ENCODE assay signal across 8 mouse cellular contexts in the genomic region with DNA sequence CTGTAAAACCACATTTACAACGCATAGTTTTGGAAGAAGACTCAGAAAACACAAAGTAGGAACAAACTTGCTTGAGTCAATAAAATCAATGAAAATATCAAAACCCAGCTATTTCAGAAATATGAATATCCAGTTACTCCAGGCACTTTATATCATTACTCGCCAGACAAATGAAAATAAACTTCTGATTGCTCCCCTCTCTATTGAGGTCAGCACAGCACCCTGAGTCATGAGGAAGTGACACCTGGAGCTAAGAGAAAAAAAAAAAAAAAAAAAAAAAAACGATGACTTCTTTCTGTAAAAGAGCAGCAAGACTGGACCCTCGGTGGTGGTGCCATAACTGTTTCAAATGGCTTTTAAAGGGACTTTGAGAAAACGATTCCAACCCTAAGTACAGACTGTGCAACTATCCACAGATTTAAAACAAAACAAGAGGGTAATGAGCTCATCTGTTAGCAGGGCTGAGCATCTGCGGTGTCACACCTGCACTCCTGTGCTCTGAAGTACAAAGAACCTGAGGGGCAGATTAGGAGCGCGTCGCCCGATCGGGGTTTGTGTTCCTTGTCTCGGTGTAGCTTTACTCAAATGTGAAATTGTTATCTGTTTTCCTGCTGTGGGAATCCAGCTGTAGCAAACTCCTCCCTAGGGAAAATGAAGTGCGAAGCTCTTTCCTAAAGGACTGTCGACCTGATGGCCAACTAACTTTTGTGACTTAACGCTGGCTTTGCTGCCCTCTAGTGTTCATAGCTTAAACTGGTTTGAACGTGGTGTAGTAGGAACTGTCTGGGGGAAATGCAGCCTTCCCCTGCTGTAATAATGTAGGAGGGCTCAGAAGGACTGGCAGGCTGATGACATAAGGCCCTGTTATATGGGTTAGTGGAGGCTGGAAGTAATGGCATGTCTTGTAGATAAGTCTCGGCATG.
DNase-seq lines count a peak whose midpoint lies in the region; ATAC-seq and TF ChIP-seq lines count a peak whose summit lies in the region.

No protein-coding gene starts in this region.

- no peak overlapping the region for H3K4me3 ChIP-seq in kidney, adult 2 months (ENCODE audit: insufficient read depth, low read depth, low read length)
- no peak overlapping the region for H3K4me3 ChIP-seq in limb, embryonic 11.5 days (ENCODE audit: low read depth, low read length)
- no peak overlapping the region for H3K4me3 ChIP-seq in midbrain, embryonic 13.5 days (replicated peaks)
- H3K4me3 ChIP-seq in stomach, embryonic 14.5 days (ENCODE audit: low read depth, low read length), result no peak overlapping the region

- ATAC-seq in granulocyte monocyte progenitor cell, adult 5-6 weeks (replicated peaks; ENCODE audit: poor library complexity, severe bottlenecking), result peak; percentile 88
- ATAC-seq in limb, embryonic 11.5 days (ENCODE audit: insufficient number of reproducible peaks, low FRiP score, low TSS enrichment, low read depth), result 0 out of 2 replicates have a peak, but pooled peaks have one; percentile 57
- peak; percentile 89 for ATAC-seq in midbrain, embryonic 13.5 days
- ATAC-seq in stomach, embryonic 14.5 days (ENCODE audit: insufficient number of reproducible peaks, insufficient read depth, low FRiP score, low read depth), result peak; percentile 49; the same call in 1 of the 2 replicates

- no peaks in the 10 kb centered on the region for H3K9me3 ChIP-seq in limb, embryonic 11.5 days (ENCODE audit: control insufficient read depth, low read length)
- H3K9me3 ChIP-seq in midbrain, embryonic 13.5 days, result no peaks in the 10 kb centered on the region
- no peaks in the 10 kb centered on the region for H3K9me3 ChIP-seq in stomach, embryonic 14.5 days (ENCODE audit: control insufficient read depth, low read depth, low read length)

- 25% methylated on average over 17 of the region's 17 CpGs for WGBS in kidney, adult 2 months
- WGBS in limb, embryonic 11.5 days, result 26% methylated on average over 17 of the region's 17 CpGs
- WGBS in midbrain, embryonic 13.5 days, result 28% methylated on average over 17 of the region's 17 CpGs
- 23% methylated on average over 17 of the region's 17 CpGs for WGBS in stomach, embryonic 14.5 days

- 0 out of 2 replicates have a peak overlapping the region, but pooled peaks have one; percentile 16 for H3K4me2 ChIP-seq in limb, embryonic 11.5 days (ENCODE audit: low read depth, severe bottlenecking)
- H3K4me2 ChIP-seq in midbrain, embryonic 13.5 days (replicated peaks), result peak overlapping the region; percentile 33
- peak overlapping the region; percentile 13; the same call in 1 of the 2 replicates for H3K4me2 ChIP-seq in stomach, embryonic 14.5 days (replicated peaks; ENCODE audit: low read depth, low read length)

- H3K4me1 ChIP-seq in kidney, adult 2 months (ENCODE audit: control insufficient read depth, insufficient read depth, low read length), result no peaks in the 10 kb centered on the region
- no peaks in the 10 kb centered on the region for H3K4me1 ChIP-seq in limb, embryonic 11.5 days (ENCODE audit: control insufficient read depth, insufficient read depth, low read length)
- H3K4me1 ChIP-seq in midbrain, embryonic 13.5 days (replicated peaks), result no peaks in the 10 kb centered on the region
- no peaks in the 10 kb centered on the region for H3K4me1 ChIP-seq in stomach, embryonic 14.5 days (ENCODE audit: control insufficient read depth, insufficient read depth, low read length)

- no peaks in the 10 kb centered on the region for H3K36me3 ChIP-seq in kidney, adult 2 months (ENCODE audit: control insufficient read depth, insufficient read depth, low read length)
- H3K36me3 ChIP-seq in limb, embryonic 11.5 days (ENCODE audit: control insufficient read depth, insufficient read depth, low read length), result no peaks in the 10 kb centered on the region
- no peaks in the 10 kb centered on the region for H3K36me3 ChIP-seq in midbrain, embryonic 13.5 days
- no peaks in the 10 kb centered on the region for H3K36me3 ChIP-seq in stomach, embryonic 14.5 days (ENCODE audit: control insufficient read depth, insufficient read depth, low read length)

- H3K9ac ChIP-seq in limb, embryonic 11.5 days (ENCODE audit: low read length), result no peak overlapping the region
- H3K9ac ChIP-seq in midbrain, embryonic 13.5 days (replicated peaks), result no peak overlapping the region
- no peak overlapping the region for H3K9ac ChIP-seq in stomach, embryonic 14.5 days (replicated peaks; ENCODE audit: low read depth, low read length)

- H3K27me3 ChIP-seq in kidney, adult 2 months (replicated peaks; ENCODE audit: control insufficient read depth, insufficient read depth, low read length), result no peaks in the 10 kb centered on the region
- no peaks in the 10 kb centered on the region for H3K27me3 ChIP-seq in limb, embryonic 11.5 days (ENCODE audit: control insufficient read depth, insufficient read depth, low read length)
- no peaks in the 10 kb centered on the region for H3K27me3 ChIP-seq in midbrain, embryonic 13.5 days
- no peaks in the 10 kb centered on the region for H3K27me3 ChIP-seq in stomach, embryonic 14.5 days (ENCODE audit: control insufficient read depth, insufficient read depth, low read length)

- no peak overlapping the region for H3K27ac ChIP-seq in kidney, adult 2 months (ENCODE audit: insufficient read depth, low read depth, low read length)
- no peak overlapping the region for H3K27ac ChIP-seq in limb, embryonic 11.5 days (replicated peaks; ENCODE audit: low read depth, low read length)
- H3K27ac ChIP-seq in midbrain, embryonic 13.5 days, result no peak overlapping the region
- no peak overlapping the region for H3K27ac ChIP-seq in stomach, embryonic 14.5 days (ENCODE audit: low read length)

- DNase-seq in urinary bladder, adult 18-20 months (ENCODE audit: low spot score in 2 of 2), result peak; percentile 11 to 13
- DNase-seq in urinary bladder, postnatal 10 days (ENCODE audit: low spot score), result no peak
- peak; percentile 25 to 55 for DNase-seq in cerebellum, postnatal 4 days (ENCODE audit: low spot score in 2 of 2)
- DNase-seq in kidney, adult 2 months, result peak; percentile 58
- peak; percentile 71 for DNase-seq in limb, embryonic 11.5 days (ENCODE audit: low spot score)

- TF ChIP-seq CTCF in kidney, adult 2 months (conservative IDR thresholded peaks at IDR 0.05; ENCODE audit: insufficient read depth, insufficient read length, low read depth, low read length), result peak; percentile 55

- TF ChIP-seq POLR2A in kidney, adult 2 months (IDR thresholded peaks at IDR 0.05; ENCODE audit: low read depth, low read length), result no peak
